Mouse (Mus musculus) neutrophil, adult 5-6 weeks (primary cell): ENCODE data around the gene Rab3d. TPM values are rescaled to one million over a fixed set of nuclear protein-coding genes. Genes with fewer than 3 reads are reported as not detected.

Experiments
- ATAC-seq: fragments of 151-379, 151-347 bp; 2 replicates; pipeline ENCODE4 v1.8.0; 2017; ENCODE audit warnings: mild to moderate bottlenecking, moderate TSS enrichment; ENCODE audit not compliant: insufficient number of reproducible peaks, poor library complexity, low FRiP score, severe bottlenecking; ENCODE audit errors: extremely low read depth
- total RNA-seq: library from RNA; stranded (forward); fragments of 200-1000 nt; gene quantifications from 2 replicates; pipeline ENCODE4 v1.2.3, GENCODE M21; 2017

Gene Rab3d
- total RNA-seq, 1 experiment from 2014 or later: 20.0 TPM

DNA sequence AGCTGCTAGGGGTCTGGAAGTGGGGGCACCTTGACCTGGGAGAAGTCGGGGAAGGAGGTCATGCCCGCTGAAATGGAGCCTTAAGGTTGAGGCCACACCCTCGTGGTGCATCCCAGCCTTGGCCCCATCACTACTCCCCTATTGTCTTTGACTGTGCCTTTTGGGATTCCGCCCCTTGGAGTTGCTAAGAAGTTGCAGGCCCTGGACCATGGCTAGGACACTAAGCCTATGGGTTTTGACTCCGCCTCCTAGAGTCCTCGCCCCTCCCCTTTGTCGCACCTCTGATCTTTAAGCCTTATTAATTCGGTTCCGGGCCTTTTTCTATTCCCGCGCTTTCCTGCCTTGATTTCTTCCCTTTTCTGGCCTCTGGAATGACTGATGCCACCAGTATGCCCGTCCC lies 25.6 kb upstream of the Rab3d start:
- no peak for ATAC-seq

DNA sequence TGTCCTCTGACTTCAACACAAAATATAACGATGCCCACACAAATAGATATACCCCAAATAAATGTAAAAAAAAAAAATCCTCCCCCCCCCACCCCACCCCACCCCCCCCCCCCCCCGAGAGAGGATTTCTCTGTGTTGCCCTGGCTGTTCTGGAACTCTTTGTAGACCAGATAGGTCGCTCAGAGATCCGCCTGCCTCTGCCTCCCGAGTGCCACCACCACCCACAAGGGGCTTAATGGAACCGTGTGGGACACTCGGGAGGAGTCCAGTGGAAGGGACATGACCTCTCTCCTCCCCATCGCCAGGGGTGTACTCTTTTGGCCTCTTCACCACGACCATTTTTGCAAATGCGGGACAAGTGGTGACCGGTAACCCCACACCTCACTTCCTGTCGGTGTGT lies 25.1 kb upstream of the Rab3d start:
- no peak for ATAC-seq

DNA sequence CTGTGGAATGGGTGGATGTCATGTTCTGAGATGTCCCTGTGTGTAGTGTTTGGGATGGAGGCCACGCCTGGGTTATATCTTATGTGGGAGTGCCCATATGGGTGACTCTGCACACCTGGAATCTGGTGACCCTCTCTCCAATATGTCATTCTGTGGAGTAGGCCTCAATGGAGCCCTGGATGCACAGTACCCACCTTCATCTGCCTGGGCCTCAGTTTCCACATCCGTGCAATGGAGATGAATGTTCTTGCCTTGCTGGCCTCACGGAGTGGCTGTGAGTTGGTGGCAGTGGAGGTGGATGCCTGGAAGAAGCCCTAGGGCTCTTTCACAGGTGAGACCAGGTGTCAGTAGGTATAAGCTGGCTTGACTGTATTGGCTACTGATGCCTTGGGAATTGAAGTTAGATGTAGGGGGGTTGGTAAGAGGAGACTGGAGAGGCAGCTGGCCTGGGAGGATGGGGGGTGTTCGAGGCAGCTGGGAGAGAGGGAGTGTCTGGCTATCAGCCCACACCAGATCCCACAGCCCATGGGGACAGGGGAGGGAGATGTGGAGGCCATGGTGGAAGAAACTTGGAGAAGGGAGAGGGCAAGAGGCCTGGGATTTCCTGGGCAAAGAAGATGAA lies 20.4 kb upstream of the Rab3d start:
- no peak for ATAC-seq

DNA sequence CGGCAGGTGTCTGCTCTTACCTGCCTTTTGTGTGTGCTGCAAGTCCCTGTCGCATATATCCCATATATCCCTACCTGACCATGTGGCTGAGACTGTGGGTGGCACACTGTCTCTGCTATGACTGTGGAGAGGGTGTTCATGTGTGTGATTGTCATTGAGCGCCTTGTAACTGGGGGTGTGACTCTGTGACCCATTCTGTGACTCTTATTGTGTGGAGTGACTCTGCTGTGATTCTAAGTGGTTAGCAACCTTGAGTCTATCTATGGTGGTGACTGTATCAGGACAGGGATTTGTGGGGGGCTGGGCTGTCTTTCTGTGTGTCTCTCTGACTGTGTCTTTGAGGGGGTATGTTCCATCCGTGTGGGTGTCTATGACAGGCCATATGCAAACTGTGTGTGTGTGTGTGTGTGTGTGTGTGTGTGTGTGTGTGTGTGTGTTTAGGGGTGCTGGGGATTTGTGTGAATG lies 19.8 kb upstream of the Rab3d start:
- ATAC-seq: no peak

DNA sequence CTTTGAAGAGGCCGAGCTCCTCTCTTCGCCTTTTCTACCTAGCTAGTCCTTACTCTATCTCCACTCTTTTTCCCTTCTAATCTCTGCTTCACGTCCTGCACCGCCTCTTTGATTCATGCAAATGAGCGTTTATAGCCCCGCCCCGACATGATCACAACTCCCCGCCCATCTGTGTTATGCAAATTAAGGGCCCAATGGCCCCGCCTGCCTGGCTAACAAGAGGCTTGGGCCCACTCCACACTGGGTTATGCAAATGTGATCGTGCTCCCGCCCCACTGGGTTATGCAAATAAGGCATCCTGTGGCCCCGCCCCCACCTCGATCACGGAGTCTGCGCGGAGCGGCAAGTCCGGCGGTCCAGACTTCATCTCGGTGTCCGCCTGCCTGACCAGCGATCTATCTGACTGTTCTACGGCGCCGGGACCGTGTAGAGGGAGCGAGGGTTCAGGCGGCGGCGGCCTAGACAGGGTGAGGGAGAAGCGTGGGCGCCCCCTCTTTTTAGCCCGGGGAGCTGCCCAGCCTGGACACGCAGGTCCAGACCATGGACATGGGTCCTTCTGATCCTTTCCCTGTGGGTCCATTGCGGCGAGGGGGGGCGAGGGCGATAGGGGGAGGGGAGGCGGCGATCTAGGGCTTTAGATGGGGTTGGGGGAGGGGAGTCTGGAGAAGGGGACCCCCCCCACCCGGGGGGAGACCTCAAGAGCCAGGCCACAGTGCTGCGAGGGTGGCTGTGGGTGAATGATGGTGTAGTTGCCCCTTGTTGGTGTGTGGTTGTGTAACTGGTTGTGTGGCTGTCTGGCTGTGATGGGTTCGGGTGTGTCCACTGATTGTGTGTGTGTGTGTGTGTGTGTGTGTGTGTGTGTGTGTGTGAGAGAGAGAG lies 18.9 kb upstream of the Rab3d start, which contains the start of gene Plppr2:
Gene Plppr2, plus strand, starts transcription at position 342 of the 879 bp plus-strand sequence.
- peak; percentile 67 for ATAC-seq

DNA sequence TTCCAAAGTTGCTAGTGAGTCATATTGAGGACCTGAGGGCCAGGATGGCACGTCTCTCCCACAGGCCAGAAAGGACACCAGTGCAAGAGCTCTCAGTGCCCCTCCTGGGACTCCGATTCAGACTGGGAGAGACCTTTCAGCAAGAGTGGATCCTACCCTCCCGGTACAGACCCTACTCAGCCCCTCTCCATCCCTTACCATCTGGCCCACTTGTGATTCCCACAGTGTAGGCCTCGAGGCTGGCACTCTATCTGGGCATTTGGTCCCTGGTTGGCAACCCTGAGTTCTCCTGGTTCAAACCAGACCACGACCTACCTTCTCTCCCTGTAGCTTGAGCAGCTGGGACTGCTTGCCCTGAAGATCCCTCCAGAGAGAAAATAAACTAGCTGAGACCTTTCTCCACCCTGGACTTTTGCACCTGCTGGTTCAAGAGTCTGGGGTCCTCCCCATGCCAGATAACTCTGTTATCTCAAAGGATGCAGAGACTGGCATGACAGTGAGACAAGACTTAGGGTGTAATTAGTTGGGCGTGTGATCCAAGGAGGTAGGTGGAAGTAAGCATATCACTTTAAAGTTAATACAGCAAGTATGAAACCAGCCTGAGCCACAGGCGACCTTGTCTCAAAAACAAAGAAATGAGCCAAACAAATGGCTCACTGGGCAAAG lies 17.6 kb upstream of the Rab3d start:
- no peak for ATAC-seq

DNA sequence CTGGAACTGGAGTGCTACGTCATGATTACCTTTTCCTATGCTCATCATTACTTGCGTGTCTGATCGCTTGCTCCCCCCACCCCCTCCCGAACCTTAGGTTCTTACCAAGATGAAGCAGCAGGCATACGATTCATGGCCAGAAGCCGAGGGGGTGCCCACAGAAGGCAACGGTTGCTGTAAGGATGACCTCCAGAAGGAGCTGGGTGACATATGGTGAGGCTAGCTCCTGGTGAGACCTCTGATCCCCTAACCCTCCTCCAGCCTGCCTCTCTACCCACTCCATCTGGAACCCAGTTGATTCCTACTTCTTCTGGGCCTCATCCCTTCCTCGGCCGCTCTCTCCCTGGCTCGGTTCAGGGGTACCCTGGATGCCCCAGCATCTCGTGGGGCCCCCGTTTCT lies 16.0 kb upstream of the Rab3d start:
- ATAC-seq: no peak

DNA sequence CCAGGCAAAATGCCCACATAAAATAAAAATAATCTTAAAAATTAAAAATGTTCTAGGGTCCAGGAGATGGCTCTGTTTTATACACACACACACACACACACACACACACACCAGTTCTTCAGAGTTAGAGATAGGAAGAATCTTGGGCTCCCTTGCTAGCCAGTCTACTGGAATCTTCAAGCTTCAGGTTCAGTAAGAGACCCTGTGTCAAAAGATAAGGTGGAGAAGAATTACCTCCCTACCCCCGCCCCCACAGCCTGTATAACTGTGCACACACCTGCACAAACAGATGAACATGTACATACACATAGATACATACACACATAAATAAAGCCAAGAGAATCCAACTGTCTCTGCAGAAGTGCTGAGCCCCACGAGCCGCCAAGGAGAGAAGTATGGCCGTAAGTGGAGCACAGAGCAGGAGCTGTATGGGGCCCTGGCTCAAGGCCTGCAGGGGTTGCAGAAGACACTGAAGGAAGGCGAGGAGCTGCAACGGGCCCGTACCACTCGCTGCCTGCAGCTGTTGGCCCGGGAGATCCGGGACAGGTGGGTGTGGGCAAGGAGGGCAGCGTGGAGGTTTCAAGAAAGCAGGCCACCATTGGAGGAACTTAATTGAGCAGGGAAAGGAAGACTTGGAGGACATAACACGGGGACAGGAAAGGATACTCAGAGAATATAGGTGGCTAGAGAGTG lies 14.6 kb upstream of the Rab3d start:
- no peak for ATAC-seq

DNA sequence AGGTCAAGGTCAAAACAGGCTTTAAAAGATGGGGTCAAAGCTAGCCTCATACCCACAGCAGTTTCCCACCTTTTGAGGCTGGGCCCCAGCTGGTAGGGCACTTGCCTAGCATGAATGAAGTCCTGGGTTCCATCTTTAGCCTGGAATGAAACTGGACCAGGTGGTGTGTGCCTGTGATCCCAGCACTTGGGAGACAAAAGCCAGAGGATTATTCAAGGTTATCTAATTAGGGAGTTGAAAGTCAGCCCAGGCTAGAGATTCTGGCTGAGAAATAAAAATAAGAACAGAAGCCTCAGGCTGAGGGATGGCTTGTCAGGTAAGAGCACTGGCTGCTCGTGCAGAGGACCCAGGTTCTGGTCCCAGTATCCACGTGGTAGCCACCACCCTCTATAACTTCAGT lies 14.0 kb upstream of the Rab3d start:
- no peak for ATAC-seq

DNA sequence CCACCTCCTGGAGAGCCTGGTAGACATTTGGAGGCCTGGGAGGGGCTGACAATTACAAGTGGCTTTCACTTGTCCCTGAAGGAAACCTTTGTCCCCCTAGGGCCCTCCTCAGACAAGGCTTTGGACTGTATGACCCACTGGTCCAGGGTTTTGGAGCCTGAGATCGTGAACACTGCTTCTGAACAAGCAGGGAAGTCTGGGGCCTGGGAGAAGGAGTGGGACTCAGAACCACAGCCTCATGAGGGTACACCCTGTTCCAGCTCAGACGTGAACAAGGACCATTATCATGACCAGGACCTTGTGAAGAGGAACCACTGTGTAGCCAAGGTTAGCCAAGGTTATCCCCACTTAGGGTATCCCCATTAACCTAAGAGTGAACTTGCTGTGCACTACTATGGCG lies 11.2 kb upstream of the Rab3d start:
- ATAC-seq: no peak

DNA sequence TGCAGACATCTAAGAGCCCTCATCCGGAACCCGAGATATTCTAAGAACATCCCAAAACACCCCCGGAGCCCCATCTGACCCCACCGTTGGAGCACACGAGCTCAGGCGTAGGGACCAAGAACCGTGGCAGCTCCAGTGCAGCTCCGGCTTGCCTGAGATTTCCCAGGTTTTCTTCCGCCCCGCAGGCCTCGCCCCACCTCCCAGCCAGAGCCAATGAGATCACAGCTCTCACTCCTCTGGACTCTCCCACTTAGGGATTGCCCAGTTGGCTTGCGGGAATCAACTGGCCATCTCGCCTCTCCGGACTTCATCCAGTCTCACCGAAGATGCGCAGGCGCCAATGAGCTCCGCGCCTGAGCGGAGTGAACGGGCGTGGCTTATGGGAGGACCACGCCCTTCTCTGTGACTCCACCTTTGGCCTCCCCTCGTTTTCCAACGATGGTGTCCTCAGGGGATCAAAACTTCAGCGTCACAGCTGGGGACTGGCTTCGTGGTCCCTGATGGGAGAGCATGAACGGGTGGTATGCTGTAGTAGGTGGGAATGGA lies 9.3 kb upstream of the Rab3d start, which contains the start of the genes Ccdc159 and Tmem205:
Gene Ccdc159, plus strand, starts transcription at position 264 of the 546 bp plus-strand sequence.
Gene Tmem205, minus strand, starts transcription at position 349 of the 546 bp plus-strand sequence.
- ATAC-seq: peak; percentile 21; the same call in 1 of the 2 replicates

DNA sequence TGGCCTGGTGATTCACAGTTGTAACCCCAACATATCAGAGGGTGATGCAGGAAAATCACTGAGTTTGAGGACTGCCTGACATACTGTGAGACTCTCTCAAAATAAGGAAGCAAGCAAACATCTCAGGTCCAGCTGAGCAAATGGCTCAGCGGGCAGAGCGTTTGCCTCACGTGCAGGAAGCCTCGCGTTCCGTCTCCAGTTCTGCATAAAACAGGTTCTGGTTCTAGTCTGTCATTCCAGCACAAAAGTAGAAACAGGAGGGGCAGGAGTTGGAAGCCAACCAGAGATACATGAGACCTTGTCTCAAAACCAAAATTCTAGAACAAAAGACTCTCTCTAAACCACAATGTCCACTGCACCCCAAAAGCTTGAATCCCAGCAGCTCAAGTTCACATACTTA lies 8.8 kb upstream of the Rab3d start:
- no peak for ATAC-seq

DNA sequence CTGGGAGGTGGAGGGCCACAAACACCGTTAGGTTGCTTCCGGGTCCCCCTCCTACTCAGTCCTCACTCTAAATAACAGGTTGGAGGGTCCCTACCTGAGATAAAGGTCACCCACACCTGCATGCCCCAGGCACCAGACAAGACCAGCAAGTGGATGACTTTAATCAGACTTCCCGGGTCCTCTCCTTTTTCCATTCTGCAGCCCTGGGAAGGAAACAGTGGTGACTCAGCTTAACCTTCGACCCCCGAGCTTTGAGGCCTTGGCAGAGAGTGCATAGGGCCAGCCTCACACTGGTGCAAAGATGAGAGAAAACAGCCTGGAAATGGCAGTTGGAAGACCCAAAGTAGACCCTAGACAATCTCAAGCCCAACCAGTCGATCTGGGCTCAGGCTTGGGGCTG lies 8.2 kb upstream of the Rab3d start:
- no peak for ATAC-seq

DNA sequence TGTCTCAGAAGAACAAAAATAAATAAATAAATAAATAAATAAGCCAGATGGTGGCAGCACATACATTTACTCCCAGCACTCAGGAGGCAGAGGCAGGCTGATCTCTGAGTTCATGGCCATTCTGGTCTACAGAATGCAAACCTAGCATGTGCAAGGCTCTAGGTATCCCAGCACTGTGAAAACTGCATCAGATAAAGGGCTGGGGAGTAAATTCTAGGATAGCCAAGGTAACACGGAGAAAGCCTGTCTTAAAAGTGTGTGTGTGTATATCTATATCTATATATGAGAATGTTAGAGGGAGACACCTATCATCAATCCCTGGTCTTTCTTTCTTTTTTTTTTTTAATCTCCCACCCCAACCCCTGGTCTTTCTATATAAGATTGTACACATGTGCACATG lies 7.5 kb upstream of the Rab3d start:
- no peak for ATAC-seq

DNA sequence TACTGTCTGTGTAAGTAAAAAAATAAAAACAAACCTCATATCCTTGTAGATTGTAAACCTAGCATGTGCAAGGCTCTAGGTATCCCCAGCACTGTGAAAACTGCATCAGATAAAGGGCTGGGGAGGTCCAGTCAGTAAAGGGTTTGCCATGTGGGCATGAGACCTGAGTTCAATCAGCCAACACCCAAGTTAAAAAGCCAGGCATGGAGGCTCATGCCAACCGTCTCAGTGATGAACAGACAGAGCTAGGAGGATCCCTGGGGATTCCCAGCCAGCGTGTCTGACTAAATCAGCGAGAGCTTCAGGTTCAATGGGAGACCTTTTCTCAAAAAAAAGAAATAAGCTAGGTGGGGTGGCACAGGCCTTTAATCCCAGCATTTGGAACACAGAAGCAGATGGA lies 7.0 kb upstream of the Rab3d start:
- no peak for ATAC-seq

DNA sequence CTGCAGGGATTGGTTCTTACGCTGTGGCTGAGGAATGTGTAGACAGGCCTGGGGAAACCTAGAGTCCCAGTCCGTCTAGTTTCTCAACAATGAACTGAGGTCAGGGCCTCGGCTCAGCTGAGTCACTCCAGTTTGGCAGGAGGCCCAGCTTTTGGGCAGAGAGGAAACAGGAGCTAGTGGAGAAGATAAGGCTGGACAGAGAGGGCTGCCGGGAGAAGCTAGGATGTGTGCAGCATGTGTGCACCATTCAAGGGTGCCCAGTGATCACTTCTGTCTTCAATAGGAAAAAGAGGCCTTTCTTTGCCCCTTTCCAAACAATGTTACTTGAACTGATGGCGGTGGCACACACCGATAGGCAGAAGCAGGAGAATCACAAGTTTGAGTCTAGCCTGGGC lies 6.1 kb upstream of the Rab3d start:
- ATAC-seq: peak; percentile 64

DNA sequence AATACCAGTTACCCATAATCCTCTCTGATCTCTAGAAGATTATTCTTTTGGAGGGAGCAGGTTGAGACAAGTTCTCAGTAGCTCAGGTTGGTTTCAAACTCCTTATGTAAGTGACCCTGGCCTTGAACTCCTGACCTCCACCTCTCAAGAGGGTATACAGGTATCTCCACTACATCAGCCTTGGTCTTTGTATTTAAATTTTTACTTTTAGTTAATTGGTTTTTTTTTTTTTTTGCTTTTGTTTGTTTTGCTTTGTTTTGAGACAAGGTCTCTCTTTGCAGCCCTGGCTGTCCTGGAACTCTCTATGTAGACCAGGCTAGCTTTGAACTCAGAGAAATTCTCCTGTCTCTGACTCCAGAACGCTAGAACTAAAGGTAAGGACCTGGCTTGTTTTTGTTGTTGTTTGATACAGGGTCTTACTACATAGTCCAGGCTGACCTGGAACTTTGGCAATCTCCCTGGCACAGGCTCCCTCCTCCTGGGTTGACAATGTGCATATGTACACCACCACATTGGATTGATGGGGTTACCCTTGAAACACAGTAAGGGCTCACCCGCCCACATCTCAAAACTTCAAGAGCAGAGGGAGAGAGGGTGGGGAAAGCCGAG lies 5.6 kb upstream of the Rab3d start:
- ATAC-seq: no peak

DNA sequence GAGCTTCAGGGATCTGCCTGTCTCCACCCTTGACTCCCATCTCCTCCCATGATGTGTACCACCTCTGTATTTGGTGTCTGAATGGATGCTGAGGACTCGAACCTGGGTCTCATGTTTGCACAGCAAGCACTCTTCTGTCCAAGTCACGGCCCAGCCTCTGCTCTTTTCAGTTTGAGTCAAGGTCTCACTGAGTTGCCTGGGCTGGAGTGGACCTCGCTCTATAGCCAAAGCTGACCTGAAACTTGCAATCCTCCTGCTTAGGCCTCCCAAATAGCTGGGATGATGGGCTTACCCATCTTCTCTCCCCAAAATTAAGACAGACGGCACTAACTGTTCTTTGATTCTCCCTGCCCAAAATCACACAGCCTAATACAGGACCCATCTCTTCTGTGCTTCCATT lies 5.0 kb upstream of the Rab3d start:
- no peak for ATAC-seq
